Mouse (Mus musculus): Measurements from ENCODE around the gene Ecm2. TPM values are rescaled to one million over a fixed set of nuclear protein-coding genes. Genes with fewer than 3 reads are reported as not detected.

Ecm2 gene
- polyA plus RNA-seq, 1 experiment from 2014 or later: 0.80 TPM

DNA sequence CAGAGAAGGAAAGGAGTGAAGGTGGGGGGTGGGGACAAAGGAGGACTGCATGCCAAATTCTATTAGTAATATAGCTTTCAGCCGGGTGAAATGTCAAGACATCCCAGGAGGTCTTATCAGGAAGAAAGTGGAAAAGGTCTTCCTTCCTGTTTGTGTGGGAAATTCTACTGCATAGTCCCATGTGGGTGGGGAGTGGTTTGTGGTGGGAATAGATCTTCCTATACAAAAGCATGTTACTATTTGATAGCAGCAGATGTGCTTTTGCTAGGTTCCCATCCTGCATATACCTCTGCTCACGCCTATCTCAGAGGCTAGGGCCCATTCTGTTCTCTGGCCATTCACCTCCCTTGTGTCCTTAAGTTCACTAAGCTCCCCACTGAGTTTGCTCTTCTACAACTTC, 56.3 kb downstream of the Ecm2 start:
- H3K4me1 ChIP-seq (ENCODE audit: control insufficient read depth, insufficient read depth, low read length): no peaks in the 10 kb centered on the region
- H3K4me2 ChIP-seq (ENCODE audit: low read length): no peak overlapping the region
- no peaks in the 10 kb centered on the region for H3K27me3 ChIP-seq (replicated peaks; ENCODE audit: control insufficient read depth, insufficient read depth, low read length)
- 72% methylated on average over 2 of the region's 2 CpGs for WGBS
- H3K36me3 ChIP-seq (ENCODE audit: control insufficient read depth, insufficient read depth, low read length): no peaks in the 10 kb centered on the region
- no peak overlapping the region for H3K27ac ChIP-seq (ENCODE audit: low read depth, low read length)
- no peak overlapping the region for H3K9ac ChIP-seq (ENCODE audit: low read length)
- no peak for ATAC-seq
- no peaks in the 10 kb centered on the region for H3K9me3 ChIP-seq (replicated peaks; ENCODE audit: control insufficient read depth, low read length)
- DNase-seq (ENCODE audit: low spot score): no peak
- no peak overlapping the region for H3K4me3 ChIP-seq (ENCODE audit: low read depth, low read length)

DNA sequence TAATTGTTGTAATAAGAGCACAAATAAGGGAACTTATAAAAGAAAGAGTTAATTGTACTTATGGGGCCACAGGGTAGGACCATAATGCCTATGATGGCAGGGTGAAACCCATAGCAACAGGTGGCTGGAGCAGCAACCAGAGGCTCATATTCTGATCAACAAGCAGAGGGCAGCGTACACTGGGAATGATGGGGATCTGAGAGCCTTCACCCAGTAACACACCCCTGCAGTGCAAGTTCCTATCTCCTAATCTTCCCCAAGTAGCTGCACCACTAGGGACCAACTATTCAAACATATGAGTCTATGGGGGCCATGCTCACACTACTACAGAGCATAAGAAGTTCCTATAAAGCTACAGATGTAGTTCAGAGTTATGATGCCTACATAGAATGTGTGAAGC, 59.7 kb downstream of the Ecm2 start:
- H3K9ac ChIP-seq (ENCODE audit: low read length): no peak overlapping the region
- DNase-seq (ENCODE audit: low spot score) (no peak), ATAC-seq (no peak)
- no peaks in the 10 kb centered on the region for H3K9me3 ChIP-seq (replicated peaks; ENCODE audit: control insufficient read depth, low read length)
- no peaks in the 10 kb centered on the region for H3K4me1 ChIP-seq (ENCODE audit: control insufficient read depth, insufficient read depth, low read length)
- no peaks in the 10 kb centered on the region for H3K36me3 ChIP-seq (ENCODE audit: control insufficient read depth, insufficient read depth, low read length)
- no peak overlapping the region for H3K27ac ChIP-seq (ENCODE audit: low read depth, low read length)
- WGBS: 94% methylated on average over 1 of the region's 1 CpGs
- H3K27me3 ChIP-seq (replicated peaks; ENCODE audit: control insufficient read depth, insufficient read depth, low read length): no peaks in the 10 kb centered on the region
- no peak overlapping the region for H3K4me2 ChIP-seq (ENCODE audit: low read length)
- H3K4me3 ChIP-seq (ENCODE audit: low read depth, low read length): no peak overlapping the region

DNA sequence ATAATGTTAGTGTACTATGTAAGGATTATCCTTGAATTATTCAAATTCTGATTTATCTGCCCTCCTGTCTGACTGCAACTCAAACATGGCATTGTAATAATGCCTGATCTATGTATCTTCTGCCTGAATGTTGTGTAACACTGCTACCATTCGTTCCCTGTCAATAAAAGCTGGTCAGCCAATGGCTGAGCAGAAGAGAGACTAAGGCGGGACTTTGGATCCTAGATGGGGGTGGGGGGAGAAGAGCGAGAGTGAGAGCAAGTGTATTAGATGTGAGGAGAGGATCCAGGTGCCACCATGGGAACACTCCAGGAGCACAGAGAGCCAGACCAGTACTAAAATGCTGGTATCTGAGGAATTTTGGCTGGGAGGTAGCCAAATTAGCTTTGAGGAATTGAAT, 65.8 kb downstream of the Ecm2 start:
- no peak for ATAC-seq
- Histone ChIP-seq H3K9ac (ENCODE audit: low read length) (no peak overlapping the region), H3K36me3 (ENCODE audit: control insufficient read depth, insufficient read depth, low read length) (no peaks in the 10 kb centered on the region), H3K4me1 (ENCODE audit: control insufficient read depth, insufficient read depth, low read length) (no peaks in the 10 kb centered on the region), H3K27me3 (replicated peaks; ENCODE audit: control insufficient read depth, insufficient read depth, low read length) (no peaks in the 10 kb centered on the region), H3K9me3 (replicated peaks; ENCODE audit: control insufficient read depth, low read length) (no peaks in the 10 kb centered on the region), H3K4me2 (ENCODE audit: low read length) (no peak overlapping the region), H3K4me3 (ENCODE audit: low read depth, low read length) (no peak overlapping the region), H3K27ac (ENCODE audit: low read depth, low read length) (no peak overlapping the region)
- WGBS: 68% methylated on average over 3 of the region's 3 CpGs
- no peak for DNase-seq (ENCODE audit: low spot score)

DNA sequence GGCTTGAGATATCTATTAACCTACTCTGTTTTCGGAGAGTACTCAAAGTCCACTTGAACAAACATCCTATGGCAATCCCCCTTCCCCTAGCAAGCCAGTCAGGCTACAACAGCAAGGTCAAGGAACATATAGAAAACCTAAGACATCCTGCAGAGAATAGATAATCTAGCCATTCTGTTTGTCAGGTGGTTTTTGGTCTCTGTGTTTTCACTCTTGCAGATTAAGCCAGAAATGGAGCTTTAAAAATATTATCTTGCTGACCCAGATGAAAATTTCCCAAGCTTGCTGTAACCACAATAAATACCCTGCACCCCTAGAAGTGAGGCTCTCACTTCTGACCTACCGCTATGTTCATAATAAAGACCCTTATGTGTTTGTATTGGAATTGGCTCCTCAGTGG, 66.8 kb downstream of the Ecm2 start:
- WGBS: 94% methylated on average over 2 of the region's 2 CpGs

DNA sequence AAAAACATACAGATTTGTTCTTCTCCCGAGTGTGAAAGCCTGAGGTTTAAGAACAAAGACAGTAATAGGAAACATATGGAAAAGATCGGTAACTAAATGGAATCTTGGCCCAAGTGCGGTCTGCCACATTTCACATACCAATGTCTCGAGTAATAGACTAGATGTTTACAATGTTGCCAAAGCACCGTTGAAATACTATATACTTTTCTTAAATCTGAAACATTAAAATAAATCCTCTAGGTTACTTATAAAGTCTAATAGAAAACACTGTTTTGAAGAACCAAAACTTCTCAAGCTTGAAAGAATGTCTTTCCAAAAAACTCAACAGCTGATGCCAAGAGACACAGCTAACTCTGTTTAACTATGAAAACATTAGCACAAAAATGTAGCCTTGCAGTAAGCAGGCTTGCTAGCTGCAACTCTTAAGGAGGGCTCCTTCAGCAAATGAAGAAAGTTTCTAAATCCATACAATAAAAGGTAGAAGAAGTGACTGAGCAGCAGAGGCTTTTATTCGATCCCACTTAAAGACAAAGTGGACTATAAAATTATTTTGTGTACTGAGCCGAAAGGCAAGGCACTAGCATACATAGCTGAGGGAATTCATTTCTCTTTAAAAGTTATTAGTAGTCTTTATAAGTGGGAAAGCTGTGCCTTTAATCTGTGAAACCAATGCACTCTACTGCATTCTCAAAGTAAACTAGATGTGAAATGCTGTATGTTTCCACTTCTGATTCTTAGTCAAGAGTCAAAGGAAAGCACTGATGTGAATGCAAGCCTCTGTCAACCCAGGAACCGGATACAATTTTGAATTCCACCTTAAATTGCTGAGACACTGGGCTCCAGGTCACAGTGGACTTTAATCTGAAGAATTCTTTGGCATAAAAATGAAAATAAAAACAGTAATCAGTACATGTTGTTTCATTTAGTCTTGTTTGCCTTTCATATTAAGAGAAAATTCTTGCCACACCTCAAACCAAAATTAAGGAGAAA, 77.2 kb downstream of the Ecm2 start, which contains the start of gene Omd:
Gene Omd (plus strand): TSS at position 922 of the 990 bp plus-strand sequence.
- Histone ChIP-seq H3K9me3 (replicated peaks; ENCODE audit: control insufficient read depth, low read length) (no peaks in the 10 kb centered on the region), H3K4me1 (ENCODE audit: control insufficient read depth, insufficient read depth, low read length) (no peaks in the 10 kb centered on the region), H3K36me3 (ENCODE audit: control insufficient read depth, insufficient read depth, low read length) (no peaks in the 10 kb centered on the region), H3K4me2 (ENCODE audit: low read length) (no peak within 1 kb of the TSS), H3K4me3 (ENCODE audit: low read depth, low read length) (no peak within 1 kb of the TSS), H3K9ac (ENCODE audit: low read length) (no peak within 1 kb of the TSS), H3K27me3 (replicated peaks; ENCODE audit: control insufficient read depth, insufficient read depth, low read length) (no peaks in the 10 kb centered on the region), H3K27ac (ENCODE audit: low read depth, low read length) (no peak within 1 kb of the TSS)
- 85% methylated on average over 8 of the region's 8 CpGs for WGBS
- no peak for ATAC-seq
- no peak for DNase-seq (ENCODE audit: low spot score)

More for the DNA sequence above, 66.8 kb downstream of the Ecm2 start:
- Histone ChIP-seq H3K4me2 (ENCODE audit: low read length) (no peak overlapping the region), H3K4me1 (ENCODE audit: control insufficient read depth, insufficient read depth, low read length) (no peaks in the 10 kb centered on the region), H3K9ac (ENCODE audit: low read length) (no peak overlapping the region), H3K9me3 (replicated peaks; ENCODE audit: control insufficient read depth, low read length) (no peaks in the 10 kb centered on the region), H3K36me3 (ENCODE audit: control insufficient read depth, insufficient read depth, low read length) (no peaks in the 10 kb centered on the region), H3K4me3 (ENCODE audit: low read depth, low read length) (no peak overlapping the region), H3K27me3 (replicated peaks; ENCODE audit: control insufficient read depth, insufficient read depth, low read length) (no peaks in the 10 kb centered on the region), H3K27ac (ENCODE audit: low read depth, low read length) (no peak overlapping the region)
- ATAC-seq (no peak), DNase-seq (ENCODE audit: low spot score) (no peak)

Other genes with a start within 250 kb of the Ecm2 start
- 2.8 and 3.4 TPM in 2 replicates for gene Fgd3, start 184.5 kb upstream of the Ecm2 start, polyA plus RNA-seq (2014; fragmentation: Nextera tagmentation; extraction: Ambion mirVana)
- gene Bicd2, start 163.2 kb upstream of the Ecm2 start, polyA plus RNA-seq (2014; fragmentation: Nextera tagmentation; extraction: Ambion mirVana): 19.2 and 25.2 TPM in 2 replicates
- gene Ippk, start 83.6 kb upstream of the Ecm2 start, polyA plus RNA-seq (2014; fragmentation: Nextera tagmentation; extraction: Ambion mirVana): 12.6 and 16.5 TPM in 2 replicates
- gene Tes3-ps, start 11.5 kb upstream of the Ecm2 start, polyA plus RNA-seq (2014; fragmentation: Nextera tagmentation; extraction: Ambion mirVana): 0.44 and 0.59 TPM in 2 replicates
- gene Aspn, start 39.6 kb downstream of the Ecm2 start, polyA plus RNA-seq (2014; fragmentation: Nextera tagmentation; extraction: Ambion mirVana): 0.52 and 0.69 TPM in 2 replicates
- gene Omd, start 77.7 kb downstream of the Ecm2 start, polyA plus RNA-seq (2014; fragmentation: Nextera tagmentation; extraction: Ambion mirVana): 0.22 and 0.93 TPM in 2 replicates
- 10.8 and 16.5 TPM in 2 replicates for gene Ogn, start 103.2 kb downstream of the Ecm2 start, polyA plus RNA-seq (2014; fragmentation: Nextera tagmentation; extraction: Ambion mirVana)
- gene Cenpp, start 148.0 kb downstream of the Ecm2 start, polyA plus RNA-seq (2014; fragmentation: Nextera tagmentation; extraction: Ambion mirVana): 17.0 and 20.0 TPM in 2 replicates
- gene Nol8, start 148.3 kb downstream of the Ecm2 start, polyA plus RNA-seq (2014; fragmentation: Nextera tagmentation; extraction: Ambion mirVana): 22.4 and 23.6 TPM in 2 replicates
- gene Iars, start 177.3 kb downstream of the Ecm2 start, polyA plus RNA-seq (2014; fragmentation: Nextera tagmentation; extraction: Ambion mirVana): 48.8 and 56.8 TPM in 2 replicates

All from forebrain, embryonic 14.5 days (tissue).